ENCODE assay signal across 7 mouse cellular contexts in genomic region chr11:103112552-103112912, GRCm38 (mm10). TPM values are rescaled to one million over a fixed set of nuclear protein-coding genes. Genes with fewer than 3 reads are reported as not detected.
A peak's percentile ranks its signal among the peaks of the same experiment; 100 is the strongest.
DNase-seq lines count a peak whose midpoint lies in the region; ATAC-seq and TF ChIP-seq lines count a peak whose summit lies in the region.

No protein-coding gene starts in this region.

- no peak for DNase-seq in left cerebral cortex, adult 2 months (ENCODE audit: extremely low spot score in 1 of 2, low spot score in 2 of 2)
- no peak for DNase-seq in left cerebral cortex, postnatal 10 days (ENCODE audit: extremely low spot score in 1 of 2, low spot score in 2 of 2)
- no peak for DNase-seq in forebrain, embryonic 11.5 days (ENCODE audit: low spot score)
- DNase-seq in urinary bladder, postnatal 14 days (ENCODE audit: low spot score), result no peak
- no peak for DNase-seq in T-cell, adult 2 months (ENCODE audit: low spot score)

- peak overlapping the region; percentile 54; the same call in 1 of the 2 replicates for H3K4me2 ChIP-seq in forebrain, embryonic 11.5 days (ENCODE audit: low read depth, low read length, severe bottlenecking)
- peak overlapping the region; percentile 79 for H3K4me2 ChIP-seq in intestine, embryonic 16.5 days (ENCODE audit: low read depth, low read length)
- H3K4me2 ChIP-seq in neural tube, embryonic 15.5 days, result peak overlapping the region; percentile 62

- intact Hi-C loops in left cerebral cortex, adult 2 months (cut with DNase I), result no loop called here
- intact Hi-C loops in left cerebral cortex, postnatal 10 days (cut with DNase I), result no loop called here

- H3K4me3 ChIP-seq in left cerebral cortex, adult 2 months, result peak overlapping the region; percentile 43
- H3K4me3 ChIP-seq in forebrain, embryonic 11.5 days (ENCODE audit: low read depth, low read length), result peak overlapping the region; percentile 22; the same call in 1 of the 2 replicates
- peak overlapping the region; percentile 47 for H3K4me3 ChIP-seq in intestine, embryonic 16.5 days (ENCODE audit: low read length)
- H3K4me3 ChIP-seq in neural tube, embryonic 15.5 days (replicated peaks), result peak overlapping the region; percentile 32

- peaks cover 18% of the 10 kb centered on the region for H3K4me1 ChIP-seq in forebrain, embryonic 11.5 days (replicated peaks; ENCODE audit: control insufficient read depth, insufficient read depth, low read length)
- H3K4me1 ChIP-seq in intestine, embryonic 16.5 days (ENCODE audit: control insufficient read depth, insufficient read depth, low read length), result peaks cover 24% of the 10 kb centered on the region
- peaks cover 30% of the 10 kb centered on the region for H3K4me1 ChIP-seq in neural tube, embryonic 15.5 days

- peak overlapping the region; percentile 10; the same call in 1 of the 2 replicates for H3K9ac ChIP-seq in forebrain, embryonic 11.5 days (ENCODE audit: low read length)
- H3K9ac ChIP-seq in intestine, embryonic 16.5 days (ENCODE audit: low read depth, low read length), result peak overlapping the region; percentile 64
- peak overlapping the region; percentile 28; the same call in 1 of the 2 replicates for H3K9ac ChIP-seq in neural tube, embryonic 15.5 days (replicated peaks)

- H3K27ac ChIP-seq in left cerebral cortex, adult 2 months, result peak overlapping the region; percentile 67
- no peak overlapping the region for H3K27ac ChIP-seq in forebrain, embryonic 11.5 days (ENCODE audit: low read depth, low read length)
- peak overlapping the region; percentile 43 for H3K27ac ChIP-seq in intestine, embryonic 16.5 days (ENCODE audit: low read length)
- no peak overlapping the region for H3K27ac ChIP-seq in neural tube, embryonic 15.5 days (replicated peaks)

- WGBS in forebrain, embryonic 11.5 days, result 6% methylated on average over 9 of the region's 9 CpGs
- WGBS in intestine, embryonic 16.5 days, result 31% methylated on average over 9 of the region's 9 CpGs
- 13% methylated on average over 9 of the region's 9 CpGs for WGBS in neural tube, embryonic 15.5 days

- no peak for TF ChIP-seq CTCF in left cerebral cortex, adult 2 months (IDR thresholded peaks at IDR 0.05)

- no peak for ATAC-seq in forebrain, embryonic 11.5 days (replicated peaks; ENCODE audit: low FRiP score)
- no peak for ATAC-seq in intestine, embryonic 16.5 days
- ATAC-seq in neural tube, embryonic 15.5 days (ENCODE audit: low FRiP score), result no peak

- H3K27me3 ChIP-seq in forebrain, embryonic 11.5 days (ENCODE audit: control insufficient read depth, insufficient read depth, low read length), result peaks cover 14% of the 10 kb centered on the region; the same call in 1 of the 2 replicates
- no peaks in the 10 kb centered on the region for H3K27me3 ChIP-seq in intestine, embryonic 16.5 days (replicated peaks; ENCODE audit: control insufficient read depth, insufficient read depth, low read length)
- peaks cover 33% of the 10 kb centered on the region for H3K27me3 ChIP-seq in neural tube, embryonic 15.5 days (replicated peaks)

- H3K36me3 ChIP-seq in forebrain, embryonic 11.5 days (ENCODE audit: control insufficient read depth, insufficient read depth, low read length), result no peaks in the 10 kb centered on the region
- H3K36me3 ChIP-seq in intestine, embryonic 16.5 days (ENCODE audit: control insufficient read depth, insufficient read depth, low read length), result no peaks in the 10 kb centered on the region
- H3K36me3 ChIP-seq in neural tube, embryonic 15.5 days, result no peaks in the 10 kb centered on the region

- no peaks in the 10 kb centered on the region for H3K9me3 ChIP-seq in forebrain, embryonic 11.5 days (ENCODE audit: control insufficient read depth, low read length)
- H3K9me3 ChIP-seq in intestine, embryonic 16.5 days (ENCODE audit: control insufficient read depth, low read length), result no peaks in the 10 kb centered on the region
- H3K9me3 ChIP-seq in neural tube, embryonic 15.5 days (replicated peaks), result no peaks in the 10 kb centered on the region

RNA-seq across cellular contexts. Expression of gene Hexim1, which starts 3.5 kb away (rescaled TPM):
- total RNA-seq in left cerebral cortex, adult 2 months (2021), result 10 to 100 TPM; 49.6 to 50.0 TPM
- 10 to 100 TPM; 31.8 to 33.9 TPM for total RNA-seq in left cerebral cortex, postnatal 10 days (2021)
- 3.9 and 4.6 TPM in 2 replicates for polyA plus RNA-seq in forebrain, embryonic 11.5 days (2014; fragmentation: Nextera tagmentation; extraction: Ambion mirVana)
- 4.2 and 4.6 TPM in 2 replicates for polyA plus RNA-seq in intestine, embryonic 16.5 days (2015; fragmentation: Nextera tagmentation; extraction: Ambion mirVana)
- polyA plus RNA-seq in neural tube, embryonic 15.5 days (2015; fragmentation: Nextera tagmentation; extraction: Ambion mirVana), result 4.3 and 4.5 TPM in 2 replicates

RNA-seq across cellular contexts. Expression of gene Acbd4, which starts 11.1 kb away (rescaled TPM):
- 10 to 100 TPM; 72.3 to 88.2 TPM for total RNA-seq in left cerebral cortex, adult 2 months (2021)
- 10 to 100 TPM; 70.0 to 80.0 TPM for total RNA-seq in left cerebral cortex, postnatal 10 days (2021)
- 7.8 and 8.1 TPM in 2 replicates for polyA plus RNA-seq in forebrain, embryonic 11.5 days (2014; fragmentation: Nextera tagmentation; extraction: Ambion mirVana)
- polyA plus RNA-seq in intestine, embryonic 16.5 days (2015; fragmentation: Nextera tagmentation; extraction: Ambion mirVana), result 30.4 and 32.5 TPM in 2 replicates
- 9.3 and 10.4 TPM in 2 replicates for polyA plus RNA-seq in neural tube, embryonic 15.5 days (2015; fragmentation: Nextera tagmentation; extraction: Ambion mirVana)

RNA-seq across cellular contexts. Expression of gene Plcd3, which starts 11.1 kb away (rescaled TPM):
- 10 to 100 TPM; 16.5 to 19.0 TPM for total RNA-seq in left cerebral cortex, adult 2 months (2021)
- 10 to 100 TPM; 15.1 to 16.4 TPM for total RNA-seq in left cerebral cortex, postnatal 10 days (2021)
- polyA plus RNA-seq in forebrain, embryonic 11.5 days (2014; fragmentation: Nextera tagmentation; extraction: Ambion mirVana), result 0.69 and 0.86 TPM in 2 replicates
- 2.1 and 2.3 TPM in 2 replicates for polyA plus RNA-seq in intestine, embryonic 16.5 days (2015; fragmentation: Nextera tagmentation; extraction: Ambion mirVana)
- polyA plus RNA-seq in neural tube, embryonic 15.5 days (2015; fragmentation: Nextera tagmentation; extraction: Ambion mirVana), result 3.2 and 3.4 TPM in 2 replicates

RNA-seq across cellular contexts. Expression of gene Hexim2, which starts 19.7 kb away (rescaled TPM):
- total RNA-seq in left cerebral cortex, adult 2 months (2021), result 10 to 100 TPM; 14.0 to 14.1 TPM
- 10 to 100 TPM; 20.1 to 20.7 TPM for total RNA-seq in left cerebral cortex, postnatal 10 days (2021)
- 8.7 and 9.2 TPM in 2 replicates for polyA plus RNA-seq in forebrain, embryonic 11.5 days (2014; fragmentation: Nextera tagmentation; extraction: Ambion mirVana)
- 5.8 TPM in 2 replicates for polyA plus RNA-seq in intestine, embryonic 16.5 days (2015; fragmentation: Nextera tagmentation; extraction: Ambion mirVana)
- 28.4 and 29.0 TPM in 2 replicates for polyA plus RNA-seq in neural tube, embryonic 15.5 days (2015; fragmentation: Nextera tagmentation; extraction: Ambion mirVana)

RNA-seq across cellular contexts. Expression of gene Fmnl1, which starts 58.4 kb away (rescaled TPM):
- total RNA-seq in left cerebral cortex, adult 2 months (2021), result 100 to 1,000 TPM; 186 to 209 TPM
- 10 to 100 TPM; 79.5 to 80.7 TPM for total RNA-seq in left cerebral cortex, postnatal 10 days (2021)
- polyA plus RNA-seq in forebrain, embryonic 11.5 days (2014; fragmentation: Nextera tagmentation; extraction: Ambion mirVana), result 0.76 and 1.8 TPM in 2 replicates
- 2.2 and 2.3 TPM in 2 replicates for polyA plus RNA-seq in intestine, embryonic 16.5 days (2015; fragmentation: Nextera tagmentation; extraction: Ambion mirVana)
- 8.6 and 10.8 TPM in 2 replicates for polyA plus RNA-seq in neural tube, embryonic 15.5 days (2015; fragmentation: Nextera tagmentation; extraction: Ambion mirVana)

Comparison
In these comparisons a context has a peak if more than half of its experiments do, and no peak if none do; other contexts are left out.
1. H3K27ac ChIP-seq: peak in left cerebral cortex, adult 2 months (single experiment) and intestine, embryonic 16.5 days (single experiment); none in forebrain, embryonic 11.5 days (single experiment) and neural tube, embryonic 15.5 days (single experiment).
2. H3K9ac ChIP-seq: peak in every context shown above with its lines; median percentile 64 in intestine, embryonic 16.5 days; 28 in neural tube, embryonic 15.5 days; 10 in forebrain, embryonic 11.5 days.
3. Peak in every context shown above with its lines, with median percentiles within 50 percentile points of each other: H3K4me3 ChIP-seq and H3K4me2 ChIP-seq.